Mouse (Mus musculus): ENCODE data around the gene 9130213A22Rik.
"Not testable (repeated sequence)": the region's sequence is repeated elsewhere in the genome, so short reads cannot be mapped to it uniquely, and the experiment has no call there.

9130213A22Rik gene

GRCm38 (mm10) chr11:69094697-69095429, 27.5 kb downstream of the 9130213A22Rik start, which contains the start of gene Per1:
Gene Per1 (plus strand): TSS chr11:69095217.
- peak; percentile 99 for DNase-seq (ENCODE audit: low read depth in 2 of 2, low spot score in 2 of 2)

DNA sequence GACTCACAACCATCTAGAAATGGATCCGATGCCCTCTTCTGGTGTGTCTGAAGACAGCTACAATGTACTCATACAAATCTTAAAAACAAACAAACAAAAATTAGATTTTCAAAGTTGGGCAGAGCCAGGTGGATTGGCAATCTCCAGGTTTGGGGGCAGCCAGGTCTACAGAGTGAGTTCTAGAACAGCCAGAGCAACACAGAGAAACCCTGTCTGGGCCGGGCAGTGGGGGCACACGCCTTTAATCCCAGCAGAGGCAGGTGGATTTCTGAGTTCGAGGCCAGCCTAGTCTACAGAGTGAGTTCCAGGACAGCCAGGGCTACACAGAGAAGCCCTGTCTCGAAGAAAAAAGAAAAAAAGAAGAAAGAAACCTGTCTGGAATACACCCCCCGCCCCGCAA, 28.5 kb downstream of the 9130213A22Rik start:
- DNase-seq (ENCODE audit: low read depth in 2 of 2, low spot score in 2 of 2): not testable (repeated sequence)

DNA sequence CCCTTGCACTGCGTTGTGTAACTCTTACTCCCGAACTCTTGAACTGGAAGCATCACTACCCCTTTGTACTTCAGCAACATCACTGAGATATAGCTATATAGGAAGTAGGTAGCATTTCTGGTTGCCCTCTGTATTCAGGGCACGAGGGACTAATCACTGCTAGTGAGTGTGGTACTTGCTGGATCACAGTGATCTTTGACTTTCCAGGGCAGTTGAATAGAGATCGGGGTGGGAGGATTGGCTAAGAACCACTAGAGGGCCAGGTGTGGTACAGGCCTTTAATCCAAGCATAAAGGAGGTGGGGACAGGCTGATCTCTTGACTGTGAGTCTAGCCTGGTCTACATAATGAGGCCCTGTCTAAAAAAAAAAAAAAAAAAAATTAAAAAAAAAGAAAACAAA, 29.5 kb downstream of the 9130213A22Rik start:
- DNase-seq (ENCODE audit: low read depth in 2 of 2, low spot score in 2 of 2): no peak

- peak; percentile 90 to 93 for DNase-seq (ENCODE audit: low read depth in 2 of 2, low spot score in 2 of 2)
Measured at GRCm38 (mm10) chr11:69092386-69092751, 30.0 kb downstream of the 9130213A22Rik start.

GRCm38 (mm10) chr11:69091566-69092385, 30.6 kb downstream of the 9130213A22Rik start:
- DNase-seq (ENCODE audit: low read depth in 2 of 2, low spot score in 2 of 2): no peak

DNA sequence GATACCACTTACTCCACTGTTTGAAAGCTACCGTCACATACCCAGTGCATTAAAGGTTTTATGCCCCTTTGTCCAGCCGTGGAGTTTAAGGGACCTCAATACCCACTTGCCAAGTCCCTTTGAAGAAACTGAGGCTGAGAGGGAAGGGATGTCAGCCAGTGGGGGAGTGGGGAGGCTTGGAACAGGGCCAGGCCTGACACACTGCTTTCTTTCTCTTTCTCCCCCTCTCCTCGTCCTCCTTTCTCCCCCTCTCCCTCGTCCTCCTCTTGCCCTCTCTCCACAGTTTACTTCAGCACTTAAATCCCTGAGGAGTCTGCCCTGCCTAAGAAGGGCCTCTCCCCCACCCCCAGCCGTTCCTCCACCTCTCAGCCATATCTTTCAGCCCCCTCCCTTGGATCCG, 32.0 kb downstream of the 9130213A22Rik start:
- DNase-seq (ENCODE audit: low read depth in 2 of 2, low spot score in 2 of 2): no peak

DNA sequence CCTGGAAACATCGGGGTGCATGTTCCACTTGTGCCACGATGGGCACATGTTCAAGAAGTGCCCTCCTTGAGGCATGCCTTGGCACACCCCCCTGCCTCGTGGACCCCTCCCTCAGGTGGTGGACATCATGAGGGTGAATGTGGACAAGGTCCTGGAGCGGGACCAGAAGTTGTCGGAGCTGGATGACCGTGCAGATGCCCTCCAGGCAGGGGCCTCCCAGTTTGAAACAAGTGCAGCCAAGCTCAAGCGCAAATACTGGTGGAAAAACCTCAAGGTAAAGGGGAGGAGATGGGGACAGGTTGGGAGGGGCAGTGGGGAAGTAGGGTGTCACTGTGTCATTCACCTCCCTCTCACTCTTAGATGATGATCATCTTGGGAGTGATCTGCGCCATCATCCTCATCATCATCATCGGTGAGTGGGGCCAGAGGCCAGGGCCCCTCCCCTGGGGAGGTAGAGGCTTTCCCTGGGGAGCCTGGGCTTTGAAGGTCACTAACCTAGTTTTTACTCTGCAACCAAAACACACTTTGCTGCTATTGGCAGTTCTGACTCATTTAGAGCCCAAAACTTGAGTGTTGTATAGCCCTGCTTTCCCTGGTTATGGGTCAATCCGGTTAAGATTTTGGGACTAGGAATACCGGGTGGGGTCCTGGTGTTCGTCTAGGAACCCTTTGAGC, 32.6 kb downstream of the 9130213A22Rik start:
- no peak for DNase-seq (ENCODE audit: low read depth in 2 of 2, low spot score in 2 of 2)

DNA sequence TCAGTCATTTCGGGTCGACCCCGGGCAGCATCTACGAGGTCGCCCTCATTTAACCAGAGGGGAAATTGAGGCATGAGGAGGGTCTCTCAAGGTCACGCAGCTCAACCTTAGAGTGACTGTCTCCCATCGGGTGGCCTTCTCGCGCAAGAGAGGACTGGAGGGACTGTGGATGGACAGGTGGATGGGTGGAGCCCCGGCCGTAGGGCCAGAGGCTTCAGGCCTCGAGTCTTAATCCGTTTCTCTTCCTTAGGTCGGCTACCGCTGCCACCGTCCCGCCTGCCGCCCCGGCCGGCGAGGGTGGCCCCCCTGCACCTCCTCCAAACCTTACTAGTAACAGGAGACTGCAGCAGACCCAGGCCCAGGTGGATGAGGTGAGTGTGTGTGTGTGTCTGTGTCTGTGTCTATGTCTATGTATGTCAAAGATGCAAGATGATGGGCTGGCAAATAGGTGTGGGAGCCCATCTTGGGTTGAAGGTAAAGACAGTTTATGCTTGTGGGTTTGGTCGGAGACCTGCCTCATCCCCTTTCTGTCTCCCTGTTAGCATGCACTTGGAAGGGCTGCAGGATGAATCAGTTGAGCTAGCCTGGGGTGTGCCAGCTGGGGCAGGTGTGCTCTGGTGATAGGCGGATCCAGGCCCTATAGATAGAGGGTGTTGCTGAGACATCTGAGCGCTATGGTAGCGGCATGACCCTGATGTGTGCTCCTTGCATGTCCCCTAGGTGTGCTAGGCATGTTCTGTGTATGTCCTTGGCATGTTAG, 33.4 kb downstream of the 9130213A22Rik start:
- DNase-seq (ENCODE audit: low read depth in 2 of 2, low spot score in 2 of 2): no peak

DNA sequence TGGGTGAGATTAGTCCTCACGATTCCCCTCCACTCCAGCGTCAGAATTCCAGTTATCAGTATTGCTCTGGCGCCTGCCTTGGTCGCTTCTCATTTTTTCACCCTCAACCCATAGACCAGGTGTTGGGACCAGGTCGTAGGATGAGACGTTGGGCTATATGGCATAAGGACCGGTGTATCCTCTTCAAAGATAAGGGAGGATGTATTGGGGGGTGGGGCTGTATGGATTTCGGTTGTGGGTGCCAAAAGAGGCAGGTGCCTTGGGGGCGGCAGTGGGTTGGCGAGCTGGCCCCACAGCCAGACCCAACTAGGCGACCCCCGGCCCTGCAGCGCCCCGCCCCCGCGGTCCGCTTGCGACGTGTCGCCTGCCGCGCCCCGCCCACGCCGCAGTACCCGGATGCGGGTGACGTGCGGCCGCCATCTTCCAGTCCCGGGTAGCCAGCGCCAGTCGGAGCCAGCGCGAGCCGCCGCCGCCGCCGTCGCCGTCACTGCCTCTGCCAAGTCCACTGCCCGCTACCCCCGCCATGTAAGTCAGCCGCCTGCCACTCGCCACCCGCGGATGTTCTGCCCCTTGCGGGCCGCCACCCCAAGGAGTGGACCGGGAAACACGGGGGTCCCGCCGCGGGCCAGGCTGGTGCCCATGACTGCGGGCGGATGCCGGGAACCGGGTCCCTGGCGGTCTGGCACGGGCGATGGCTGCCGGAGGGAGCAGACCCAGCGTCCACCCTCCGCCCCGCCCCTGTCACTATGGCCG, 34.1 kb downstream of the 9130213A22Rik start, which contains the start of gene Vamp2:
Gene Vamp2, plus strand, starts transcription at position 388 of the 753 bp plus-strand sequence.
- DNase-seq (ENCODE audit: low read depth in 2 of 2, low spot score in 2 of 2): peak; percentile 87 to 88

DNA sequence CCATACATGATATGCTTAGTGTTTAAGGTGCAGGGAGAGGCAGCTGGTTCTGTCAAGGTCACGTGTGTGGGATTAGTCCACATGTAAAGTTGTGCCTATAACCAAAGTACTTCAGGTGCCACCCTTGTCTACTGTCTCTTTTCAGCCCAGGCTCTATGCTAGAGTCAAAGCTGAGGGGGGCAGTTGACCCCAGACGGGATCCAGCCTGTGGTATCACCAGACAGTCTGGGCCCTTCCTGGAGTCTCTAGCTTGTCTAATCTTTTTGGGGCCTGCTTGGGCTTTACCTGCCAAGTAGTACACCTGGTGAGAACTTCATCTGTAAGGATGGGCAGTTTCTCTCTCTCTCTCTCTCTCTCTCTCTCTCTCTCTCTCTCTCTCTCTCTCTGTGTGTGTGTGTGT, 34.8 kb downstream of the 9130213A22Rik start:
- DNase-seq (ENCODE audit: low read depth in 2 of 2, low spot score in 2 of 2): no peak

GRCm38 (mm10) chr11:69087082-69087481, 35.3 kb downstream of the 9130213A22Rik start:
- no peak for DNase-seq (ENCODE audit: low read depth in 2 of 2, low spot score in 2 of 2)

- no peak for DNase-seq (ENCODE audit: low read depth in 2 of 2, low spot score in 2 of 2)
Measured at GRCm38 (mm10) chr11:69086390-69086789, 36.0 kb downstream of the 9130213A22Rik start.

GRCm38 (mm10) chr11:69085608-69086007, 36.8 kb downstream of the 9130213A22Rik start:
- no peak for DNase-seq (ENCODE audit: low read depth in 2 of 2, low spot score in 2 of 2)

DNA sequence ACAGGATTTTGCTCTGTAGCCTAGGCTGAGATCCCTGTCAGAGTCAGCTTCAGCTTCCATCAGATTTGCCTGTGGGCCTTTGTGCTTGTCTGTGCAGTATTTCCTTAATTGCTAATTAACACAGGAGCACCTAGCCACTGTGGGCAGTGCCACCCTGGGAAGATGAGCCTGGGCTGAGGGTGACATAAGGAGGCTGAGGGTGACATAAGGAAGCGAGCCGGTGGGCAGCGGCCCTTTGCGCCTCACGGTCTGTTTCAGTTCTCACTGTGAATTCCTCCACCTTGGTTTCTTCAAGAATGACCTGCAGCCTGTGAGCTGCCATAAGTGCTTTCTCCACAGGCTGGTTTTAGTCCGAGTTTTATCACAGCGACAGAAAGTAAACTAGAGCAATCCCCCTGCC, 40.8 kb downstream of the 9130213A22Rik start:
- no peak for DNase-seq (ENCODE audit: low read depth in 2 of 2, low spot score in 2 of 2)

- DNase-seq (ENCODE audit: low read depth in 2 of 2, low spot score in 2 of 2): no peak
Measured at GRCm38 (mm10) chr11:69080855-69081222, 41.5 kb downstream of the 9130213A22Rik start.

- no peak for DNase-seq (ENCODE audit: low read depth in 2 of 2, low spot score in 2 of 2)
Measured at GRCm38 (mm10) chr11:69080102-69080854, 42.1 kb downstream of the 9130213A22Rik start.

GRCm38 (mm10) chr11:69078805-69079438, 43.5 kb downstream of the 9130213A22Rik start:
- no peak for DNase-seq (ENCODE audit: low read depth in 2 of 2, low spot score in 2 of 2)

DNA sequence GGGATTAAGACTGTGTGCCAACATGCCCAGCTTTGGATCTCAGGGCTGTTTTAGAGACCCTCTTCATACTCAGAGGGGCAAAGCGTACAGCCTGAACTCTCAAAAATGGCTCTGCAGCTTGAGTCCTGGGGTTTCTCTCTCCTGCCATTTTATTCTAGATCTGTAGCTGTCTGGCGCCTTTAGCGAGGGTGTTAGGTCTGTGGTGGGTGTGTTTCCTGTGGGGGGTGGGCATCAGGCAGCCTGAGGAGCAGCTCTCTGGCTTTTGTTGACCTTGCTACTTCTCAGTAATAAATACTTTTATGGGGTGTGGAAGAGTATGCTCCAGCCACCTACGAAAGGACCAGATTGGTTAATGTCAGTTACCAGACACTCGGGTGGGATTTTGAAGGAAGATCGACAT, 44.3 kb downstream of the 9130213A22Rik start:
- no peak for DNase-seq (ENCODE audit: low read depth in 2 of 2, low spot score in 2 of 2)

DNA sequence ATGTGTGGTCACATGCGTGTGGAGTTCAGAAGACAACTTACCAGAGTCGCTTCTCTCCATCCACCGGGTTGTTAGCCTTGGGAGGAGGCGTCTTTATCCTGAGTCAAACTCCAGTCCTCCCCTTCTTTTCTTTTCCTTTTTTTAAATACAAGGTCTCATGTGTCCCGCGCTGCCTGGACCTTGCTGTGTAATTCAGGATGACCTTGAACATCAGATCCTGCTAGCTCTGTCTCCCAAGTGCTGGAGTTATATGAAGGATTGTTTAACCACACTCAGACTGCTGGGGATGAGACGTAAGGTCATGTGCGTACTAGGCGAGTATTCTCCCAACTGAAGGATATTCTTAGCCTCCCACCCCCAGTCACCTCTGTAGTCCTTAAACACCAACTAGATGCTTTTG, 45.1 kb downstream of the 9130213A22Rik start:
- no peak for DNase-seq (ENCODE audit: low read depth in 2 of 2, low spot score in 2 of 2)

All from CD8-positive naive resting alpha-beta T cell, adult 2 months (primary cell).